Mouse (Mus musculus) adrenal gland, adult (tissue): ENCODE measurements at regions not wholly inside any gene's neighbourhood (a gene's known extent, or its start where the extent isn't known, plus 50 kb on each side); places are given as distances from the start of the nearest gene placed in this dataset.
"Not testable (repeated sequence)": the region's sequence is repeated elsewhere in the genome, so short reads cannot be mapped to it uniquely, and the experiment has no call there.

Experiments
- DNase-seq, 2 experiments: peaks; one replicate each; pipeline ENCODE4 v3.0.0; 2022 to 2023; ENCODE audit warnings: low spot score in 1 of 2; ENCODE audit not compliant: inconsistent age in 2 of 2

DNA sequence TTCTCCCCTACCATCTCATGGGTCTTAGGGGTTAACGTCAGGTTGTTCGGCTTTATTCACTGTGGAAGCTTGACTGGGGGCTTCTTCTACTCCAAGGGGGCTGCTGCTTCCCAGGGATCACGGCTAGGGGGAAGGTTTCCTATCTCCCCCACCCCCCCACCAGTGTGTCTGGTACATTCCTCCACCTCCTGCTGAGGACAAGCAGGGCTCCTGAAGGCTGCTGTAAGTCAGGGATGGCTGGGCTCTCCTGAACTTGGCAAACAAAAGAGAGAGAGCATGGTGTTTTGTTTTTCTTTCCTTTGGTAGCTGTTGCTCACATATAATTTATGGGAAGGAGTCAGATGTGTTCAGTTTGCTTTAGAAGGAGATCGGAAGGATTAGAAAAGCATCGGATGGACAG, 54.7 kb upstream of the Commd3 start:
- DNase-seq: no peak

DNA sequence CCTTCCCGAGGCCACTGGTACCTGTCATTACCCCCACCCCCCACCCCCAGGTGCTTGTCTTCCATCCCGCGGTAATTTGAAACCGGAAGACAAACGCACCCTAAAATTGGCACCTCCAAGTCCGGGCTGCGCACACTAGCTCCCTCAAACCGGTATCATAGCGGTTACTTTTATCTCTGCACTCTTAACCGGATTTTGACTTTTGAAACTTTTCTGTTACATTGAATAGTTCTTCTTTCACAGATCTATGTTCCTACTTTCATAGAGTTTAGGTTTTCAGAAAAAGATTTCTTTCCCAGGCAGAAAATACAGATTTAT, 62.4 kb upstream of the Commd3 start:
- DNase-seq: no peak

DNA sequence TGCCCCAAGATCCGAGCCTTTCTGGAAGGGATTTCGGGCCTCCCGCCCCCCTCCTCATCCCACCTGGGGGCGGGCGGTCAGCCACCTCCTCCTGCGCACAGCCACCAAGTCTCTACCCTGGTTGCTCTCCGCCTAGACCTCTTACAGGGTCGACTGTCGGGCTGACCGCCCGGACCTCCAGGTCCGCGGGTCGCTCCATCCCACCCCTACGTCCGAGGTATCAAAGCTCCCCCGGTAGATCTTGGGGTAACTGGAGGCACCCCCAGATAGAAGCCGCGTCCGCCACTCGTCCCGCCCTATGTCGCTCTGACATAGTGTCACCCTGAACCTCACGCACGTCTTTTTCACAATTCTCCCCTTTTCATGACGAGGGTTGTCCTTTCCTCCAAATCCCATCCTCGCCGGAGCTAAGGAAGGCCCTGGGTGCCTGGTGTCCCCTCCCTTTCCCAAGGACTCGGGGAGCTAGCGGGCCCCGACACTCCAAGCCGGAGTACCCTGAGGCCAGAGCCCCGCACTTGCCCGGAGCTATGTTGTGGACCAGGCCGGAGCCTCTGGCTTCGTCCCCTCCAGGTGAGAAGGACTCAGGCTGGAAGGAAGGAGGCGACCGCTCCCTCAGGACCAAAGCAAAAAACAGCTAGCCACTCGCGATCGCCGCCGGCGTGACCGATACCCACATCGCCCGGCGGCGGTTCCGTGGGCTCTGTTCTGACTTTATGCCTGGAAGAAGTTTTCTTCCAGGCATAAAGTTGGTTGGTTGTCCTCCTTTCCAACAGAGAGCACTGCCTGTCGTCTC, 62.9 kb upstream of the Commd3 start:
- DNase-seq: peak; percentile 8 to 63

DNA sequence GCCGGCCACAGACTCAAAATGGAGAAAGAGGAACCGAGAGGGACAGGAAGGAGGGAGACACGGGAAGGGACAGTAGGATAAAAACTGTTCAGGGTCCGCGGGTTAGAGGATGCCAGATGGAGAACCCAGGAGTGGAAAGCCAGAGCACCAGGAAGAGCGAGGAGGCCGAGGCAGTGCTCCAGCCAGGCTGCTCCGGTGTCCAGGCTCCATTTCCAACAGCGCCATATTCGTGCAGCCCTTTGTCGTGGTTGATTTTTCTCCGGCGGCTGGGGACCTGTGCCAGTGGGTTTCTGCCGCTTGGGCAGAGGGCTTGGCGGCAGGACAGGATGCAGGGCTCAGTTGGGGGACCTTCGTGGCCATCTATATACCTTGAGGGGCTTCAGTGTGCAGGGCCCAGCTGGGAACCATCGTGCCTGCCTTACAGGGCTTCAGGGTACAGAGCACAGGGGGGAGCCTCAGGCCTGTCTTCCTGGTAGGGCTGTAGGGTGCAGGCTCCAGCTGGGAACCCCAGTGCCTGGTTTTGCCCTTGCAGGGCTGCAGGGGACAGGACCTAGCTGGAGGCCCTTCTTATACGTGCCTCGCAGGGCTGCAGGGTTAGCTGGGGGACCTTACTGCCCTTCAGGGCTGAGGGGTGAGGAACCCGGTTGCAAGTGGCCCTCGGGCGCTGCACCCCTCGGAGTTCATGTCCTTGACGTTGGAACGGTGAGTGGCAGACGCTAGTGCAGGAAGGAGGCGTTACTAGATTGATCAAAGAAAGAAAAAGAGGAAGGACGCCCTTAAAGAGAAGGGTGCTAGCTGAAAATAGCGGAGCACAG, 63.7 kb upstream of the Commd3 start:
- DNase-seq: peak; percentile 17 to 76

DNA sequence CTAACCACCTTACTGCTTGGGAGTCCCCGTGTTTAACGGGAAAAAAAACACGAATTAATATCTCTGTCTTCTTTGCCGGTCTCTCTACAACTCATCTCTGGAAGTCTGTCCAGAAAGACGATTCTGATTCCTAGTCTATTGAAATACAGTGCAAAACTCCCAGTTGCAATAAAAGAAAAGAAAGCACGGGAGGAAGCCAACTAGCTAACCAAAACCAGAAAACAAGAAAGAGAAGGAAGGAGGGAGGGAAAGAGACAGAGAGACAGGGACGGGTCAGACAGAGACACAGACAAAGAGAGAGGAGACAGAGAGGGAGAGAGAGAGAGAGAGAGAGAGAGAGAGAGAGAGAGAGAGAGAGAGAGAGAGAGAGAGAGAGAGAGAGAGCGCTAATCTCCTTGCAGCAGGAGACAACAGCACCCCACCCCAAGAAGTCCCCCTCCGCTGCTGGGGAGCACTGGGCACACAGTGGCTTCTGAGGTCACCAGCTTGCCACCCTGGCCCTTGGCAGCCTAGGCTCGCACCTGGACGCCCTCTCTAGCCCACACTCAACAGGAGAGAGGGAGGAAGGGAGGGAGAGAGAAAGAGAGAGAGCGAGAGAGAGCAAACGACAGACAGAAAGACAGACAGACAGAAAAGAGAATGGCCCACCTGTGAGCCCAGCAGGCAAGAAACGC, 64.5 kb upstream of the Commd3 start:
- peak in 1 of 2 experiments; percentile 37 for DNase-seq

DNA sequence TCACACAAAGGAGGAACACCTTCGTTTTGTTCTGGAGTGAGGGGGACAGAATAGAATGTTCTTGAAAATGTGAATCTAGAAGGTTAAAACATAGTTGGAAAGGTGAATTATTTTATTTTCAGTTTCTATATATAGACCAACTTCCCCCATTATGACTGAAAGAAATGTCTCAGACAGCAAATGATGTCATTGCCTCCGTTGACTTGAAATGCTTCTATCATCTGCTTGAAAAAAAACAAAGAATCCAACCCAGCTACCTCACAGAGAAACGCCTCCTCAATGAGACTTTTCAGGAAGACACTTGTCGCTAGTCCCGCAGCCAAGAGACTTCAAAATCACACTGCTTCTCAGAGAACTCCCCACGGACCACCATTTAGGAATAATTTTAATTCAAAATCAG, 65.1 kb upstream of the Commd3 start:
- no peak for DNase-seq

DNA sequence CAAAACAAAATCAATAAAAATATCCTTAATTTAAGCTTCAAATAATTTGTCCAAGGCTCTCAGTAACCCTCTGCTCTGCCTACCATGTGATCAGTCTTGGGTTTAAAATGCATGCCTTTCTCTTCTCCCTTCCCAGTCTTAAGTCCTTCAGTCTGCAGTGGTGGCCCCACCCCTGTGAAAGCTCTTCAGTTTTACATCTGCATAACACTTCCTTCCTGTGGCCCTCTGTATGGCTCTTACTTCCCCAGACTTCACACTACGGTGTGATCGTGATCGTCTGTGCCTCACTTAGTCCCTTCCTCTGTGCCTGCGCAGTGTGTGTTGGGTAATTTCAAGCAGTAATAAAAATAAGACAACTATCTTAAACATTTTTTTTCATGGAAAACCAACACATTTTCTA, 80.0 kb upstream of the Commd3 start:
- no peak for DNase-seq

DNA sequence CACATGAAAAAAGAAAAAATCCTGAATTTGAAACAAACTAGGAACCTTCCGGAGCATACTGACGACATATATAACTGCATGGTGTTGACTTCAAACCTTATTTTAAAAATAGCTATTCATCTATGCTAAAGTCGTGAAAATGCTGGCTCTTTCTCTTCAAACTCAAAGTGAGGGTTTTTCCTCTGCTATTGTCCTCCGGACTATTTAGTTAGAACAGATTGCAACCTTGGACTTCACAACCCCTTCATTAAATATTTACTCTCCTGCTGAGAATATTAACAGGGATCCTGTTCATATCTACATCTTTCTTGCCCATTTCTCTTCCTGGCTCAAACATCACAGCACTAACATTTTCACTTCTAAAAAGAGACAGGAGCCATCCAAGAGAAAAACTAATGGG, 84.0 kb upstream of the Commd3 start:
- no peak for DNase-seq

DNA sequence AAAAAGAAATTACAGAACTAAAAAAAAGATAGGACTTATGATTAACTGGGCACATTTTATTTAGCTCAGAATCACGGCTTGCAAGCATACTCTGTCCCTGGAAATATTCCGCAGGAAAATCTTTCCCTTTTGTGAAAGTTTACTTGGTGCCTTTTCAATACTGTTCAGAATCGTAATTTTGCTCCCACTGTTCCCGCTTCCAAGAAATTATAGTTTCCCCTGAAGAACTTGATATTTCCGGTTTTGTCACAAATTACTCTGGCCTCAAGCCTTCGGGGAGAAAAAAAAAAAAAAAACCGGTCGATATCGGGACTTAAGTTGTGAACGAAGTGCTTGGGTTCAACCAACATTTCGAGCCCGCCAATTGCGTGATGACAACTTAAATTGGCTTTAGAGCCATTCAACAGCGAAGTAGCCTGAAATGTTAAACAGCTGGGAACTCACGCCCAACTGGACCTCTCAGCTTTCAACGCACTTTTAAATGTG, 84.4 kb upstream of the Commd3 start:
- no peak for DNase-seq

DNA sequence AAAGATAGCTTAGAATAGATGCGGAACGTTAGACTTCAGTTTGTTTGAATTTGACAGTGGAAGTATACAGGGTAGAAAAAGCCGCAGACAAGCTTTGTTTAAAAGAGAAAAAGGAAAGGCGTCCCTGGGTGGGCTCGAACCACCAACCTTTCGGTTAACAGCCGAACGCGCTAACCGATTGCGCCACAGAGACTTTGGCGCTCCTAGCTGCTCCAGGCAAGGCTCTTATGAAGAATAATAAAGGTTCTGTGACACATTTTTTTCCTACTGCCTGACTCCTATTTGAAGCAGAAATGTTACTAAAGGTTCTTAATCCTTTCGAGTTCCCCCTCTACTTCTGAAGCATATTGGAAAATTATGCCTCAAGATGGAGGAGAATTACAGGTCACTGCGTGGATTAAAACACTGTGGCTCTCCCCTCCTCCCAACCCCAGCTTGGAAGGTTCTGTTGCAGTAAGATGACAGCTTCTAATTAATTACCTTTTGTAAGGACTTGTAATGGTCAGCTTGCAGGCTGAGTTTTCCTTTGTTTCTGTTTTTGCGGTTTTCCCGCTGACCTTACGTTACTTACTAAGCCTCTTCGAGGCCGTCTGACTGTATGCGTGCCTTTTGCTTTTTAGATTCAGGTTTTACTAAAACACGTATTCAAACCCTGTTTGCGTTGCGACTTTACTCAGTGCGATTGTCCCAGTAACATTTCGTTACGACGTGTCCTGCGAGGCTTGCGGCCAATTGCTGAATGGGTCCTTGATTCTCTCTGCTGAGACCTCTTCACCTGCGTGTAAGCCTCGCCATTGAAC, 85.1 kb upstream of the Commd3 start:
- peak; percentile 81 to 96 for DNase-seq

DNA sequence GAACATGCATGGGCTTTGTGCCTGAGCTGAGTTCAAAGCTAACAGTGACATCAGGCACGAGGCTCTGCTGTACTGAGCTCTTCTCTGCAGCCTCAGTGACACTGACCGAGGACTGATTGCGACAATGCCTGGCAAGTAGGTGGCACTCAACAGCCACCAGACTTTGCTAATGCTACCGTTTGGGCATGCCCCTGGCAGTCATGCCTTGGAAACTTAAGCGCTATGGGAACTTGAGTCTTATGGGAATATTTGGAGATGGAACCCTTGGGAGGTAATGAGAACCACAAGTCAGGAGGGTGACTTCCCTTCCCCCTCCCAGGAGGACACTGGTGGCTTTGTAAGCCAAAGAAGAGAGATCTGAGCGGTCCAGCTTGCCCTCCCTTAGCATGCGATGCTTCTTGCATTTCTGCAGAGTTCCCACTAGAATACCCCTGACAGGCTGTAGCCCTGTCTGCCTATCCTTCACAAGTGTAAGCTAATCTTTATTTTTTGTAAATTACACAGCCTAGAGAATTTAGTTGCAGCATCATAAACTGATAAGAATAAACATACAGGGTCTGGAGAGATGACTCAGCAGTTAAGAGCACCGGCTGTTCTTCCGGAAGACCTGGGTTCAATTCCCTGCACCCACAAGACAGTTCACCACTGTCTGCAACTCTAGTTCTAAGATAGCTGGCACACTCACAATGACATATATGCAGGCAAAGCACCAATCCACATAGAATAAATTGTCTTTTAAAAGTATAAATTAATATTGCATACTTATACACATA, 86.4 kb upstream of the Commd3 start:
- peak in 1 of 2 experiments; percentile 38 for DNase-seq

DNA sequence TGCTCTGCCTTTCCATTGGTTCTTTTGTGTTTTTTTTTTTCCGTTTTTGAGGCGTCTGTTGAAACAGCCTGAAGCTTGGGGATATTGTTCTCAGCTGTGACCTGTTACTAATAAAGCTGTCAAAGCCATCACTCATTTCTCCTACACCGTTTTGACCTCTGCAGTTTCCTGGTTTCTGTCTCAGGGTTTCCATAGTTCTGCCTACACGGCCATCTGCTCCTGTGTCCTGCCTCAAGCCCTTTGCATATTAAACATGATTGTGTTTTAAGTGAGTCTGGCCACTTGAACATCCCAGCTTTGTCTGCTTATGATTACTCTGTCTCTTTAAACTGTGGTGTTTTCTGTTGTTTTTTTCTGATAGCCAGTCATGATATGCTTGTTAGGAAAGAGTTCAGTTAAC, 114.1 kb upstream of the Commd3 start:
- no peak for DNase-seq

DNA sequence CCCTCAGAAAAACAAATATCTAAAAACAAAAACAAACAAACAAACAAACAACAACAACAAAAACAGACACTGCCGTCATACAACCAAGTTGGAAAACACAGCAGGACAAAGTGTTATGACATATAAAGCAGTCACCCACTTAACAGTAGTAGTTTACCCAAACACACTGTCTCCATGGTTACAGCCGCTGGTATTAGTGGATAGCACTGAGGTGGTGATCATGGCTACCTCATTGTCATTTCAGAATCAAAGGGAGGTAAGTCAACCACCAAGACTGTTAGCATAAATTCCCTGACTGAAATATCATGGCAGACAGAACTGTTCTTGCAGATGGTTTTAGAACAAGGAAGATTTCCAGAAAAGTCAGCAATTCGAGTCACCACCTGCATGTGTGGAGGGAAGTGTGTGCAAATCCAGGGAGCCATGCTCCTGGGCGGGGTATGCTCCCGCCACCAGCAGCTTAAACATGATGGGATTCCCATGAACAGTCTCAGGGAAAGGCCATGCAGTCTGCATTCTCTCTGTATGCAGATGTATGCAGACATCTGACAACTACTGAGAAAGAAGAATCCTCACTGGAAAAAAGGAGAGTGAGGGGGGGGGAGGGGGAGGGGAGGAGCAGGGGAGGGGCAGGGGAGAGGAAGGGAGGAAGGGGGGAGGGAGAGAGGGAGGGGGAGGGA, 124.1 kb upstream of the Commd3 start:
- no peak for DNase-seq

DNA sequence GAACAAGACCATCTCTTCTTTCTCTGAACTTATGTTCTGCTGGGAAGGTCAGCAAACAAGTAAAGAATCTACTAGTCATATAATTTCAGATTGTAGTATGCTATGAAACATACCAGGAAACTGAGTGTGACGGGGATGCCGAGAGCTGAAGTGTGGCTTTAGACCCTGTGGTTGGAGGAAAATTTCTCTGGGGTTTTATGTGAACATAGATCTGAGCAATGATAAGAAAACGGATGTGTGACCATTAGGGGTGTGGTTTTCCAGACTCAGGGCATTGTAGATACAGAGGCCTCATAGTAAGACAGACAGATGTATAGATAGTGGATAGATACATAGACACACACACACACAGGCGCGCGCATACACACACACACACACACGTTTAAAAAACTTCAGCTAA, 131.8 kb upstream of the Dnajc1 start:
- DNase-seq: no peak

DNA sequence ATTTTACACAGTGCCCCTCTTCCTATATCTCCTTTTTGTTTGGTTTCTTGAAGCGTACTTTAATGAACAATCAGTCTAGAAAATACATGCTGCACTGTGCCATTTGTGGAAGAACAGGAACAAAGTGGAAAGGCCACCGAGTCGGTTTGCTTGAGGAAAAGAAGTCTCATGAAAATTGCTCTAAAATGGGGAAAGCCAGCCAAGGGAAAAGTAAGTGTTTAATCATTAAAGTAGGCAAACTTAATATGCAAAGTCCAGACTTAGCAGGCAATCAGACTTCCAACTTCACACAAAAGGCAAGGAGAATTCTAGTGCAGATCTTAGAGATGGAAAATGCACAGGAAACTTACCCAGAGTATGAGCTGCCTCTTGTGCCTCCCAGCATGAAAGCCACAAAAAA, 131.3 kb upstream of the Dnajc1 start:
- no peak for DNase-seq

DNA sequence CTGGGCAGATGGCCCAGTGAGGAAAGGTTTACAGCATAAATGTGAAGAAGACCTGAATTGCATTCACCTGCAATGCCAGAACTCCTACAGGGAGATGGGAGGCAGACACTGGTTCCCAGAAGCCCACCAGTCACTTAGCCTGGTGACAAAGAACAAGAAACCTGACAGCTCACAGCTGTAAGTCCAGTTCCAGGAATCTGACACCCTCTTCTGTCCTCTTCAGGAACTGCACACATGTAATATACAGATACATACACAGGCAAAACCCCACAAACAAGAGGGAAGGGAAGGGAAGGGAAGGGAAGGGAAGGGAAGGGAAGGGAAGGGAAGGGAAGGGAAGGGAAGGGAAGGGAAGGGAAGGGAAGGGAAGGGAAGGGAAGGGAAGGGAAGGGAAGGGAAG, 120.8 kb upstream of the Dnajc1 start:
- DNase-seq: no peak

DNA sequence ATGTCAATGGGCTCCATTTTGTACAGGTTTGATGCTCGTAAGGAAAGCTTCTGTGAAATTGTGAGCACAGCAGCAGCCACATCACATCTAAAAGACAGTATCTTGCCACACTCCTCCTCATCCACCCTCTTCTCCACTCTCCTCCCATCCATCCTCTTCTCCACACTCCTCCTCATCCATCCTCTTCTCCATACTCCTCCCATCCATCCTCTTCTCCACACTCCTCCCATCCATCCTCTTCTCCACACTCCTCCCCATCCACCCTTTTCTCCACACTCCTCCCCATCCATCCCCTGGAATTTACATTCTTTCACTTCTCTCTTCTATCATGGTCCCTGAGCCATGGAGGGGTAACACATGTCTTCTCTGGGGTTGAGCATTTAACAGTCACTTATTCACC, 116.7 kb upstream of the Dnajc1 start:
- DNase-seq: no peak

DNA sequence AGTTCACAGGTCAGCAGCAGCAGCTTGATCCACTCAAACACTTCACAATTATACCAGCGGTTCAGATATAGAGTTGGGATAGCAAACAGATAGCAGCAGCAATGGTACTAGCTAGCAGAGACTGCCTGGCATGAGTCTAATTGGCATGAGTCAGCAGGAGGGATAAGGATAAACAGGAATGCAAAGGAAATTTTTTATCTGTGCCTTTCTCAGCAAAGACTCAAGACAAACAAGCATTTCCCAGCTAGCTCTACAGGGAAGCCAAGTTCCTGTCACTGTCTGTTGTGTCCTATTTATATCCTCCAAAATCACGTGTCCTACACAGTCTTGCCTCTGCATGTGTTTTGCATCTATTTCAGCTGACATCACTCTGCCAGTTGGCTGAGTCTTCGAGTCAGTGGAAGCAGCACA, 80.7 kb upstream of the Dnajc1 start:
- DNase-seq: peak in 1 of 2 experiments; percentile 29

DNA sequence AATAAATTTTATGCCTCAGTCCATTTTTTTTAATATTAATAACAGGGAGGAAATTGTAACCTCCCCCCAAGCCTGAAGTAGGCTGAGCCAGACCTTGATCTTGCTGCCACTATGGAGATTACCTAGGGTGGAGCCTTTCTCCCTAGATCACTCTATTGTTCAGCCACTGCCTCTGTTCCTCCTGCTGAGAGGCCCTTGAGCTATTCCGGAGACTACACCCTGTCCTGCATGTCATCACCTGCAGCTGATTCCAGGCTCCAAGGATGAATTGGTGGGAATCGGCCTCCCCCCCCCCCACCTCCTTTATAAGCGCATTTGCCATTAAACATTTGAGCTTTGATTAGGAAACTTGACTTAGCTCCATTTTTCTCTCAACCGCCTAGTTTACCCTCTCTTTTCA, 68.3 kb upstream of the Dnajc1 start:
- DNase-seq: no peak

DNA sequence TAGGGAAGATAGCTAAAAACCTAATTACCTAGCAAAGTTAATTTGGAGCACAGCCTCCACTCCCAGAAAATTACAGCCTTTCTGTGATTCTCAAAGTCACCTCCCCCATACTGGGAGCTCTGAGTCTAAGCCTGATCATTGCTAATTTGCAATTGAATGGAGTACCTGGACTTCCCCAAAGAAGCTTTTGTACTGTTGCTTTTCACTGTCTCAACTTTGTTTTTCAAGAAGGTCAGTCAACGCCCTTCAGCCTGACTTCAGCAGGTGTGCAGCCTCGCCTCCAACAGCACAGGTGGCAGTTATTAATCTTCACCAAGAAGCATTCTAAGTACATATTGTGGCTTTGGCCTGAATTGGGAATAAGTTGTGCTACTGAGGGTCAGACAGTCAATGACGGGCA, 67.7 kb upstream of the Dnajc1 start:
- DNase-seq: not testable (repeated sequence)
